Mouse (Mus musculus) forebrain, embryonic 12.5 days (tissue): Measurements from ENCODE around the gene Itgb3. TPM values are rescaled to one million over a fixed set of nuclear protein-coding genes. Genes with fewer than 3 reads are reported as not detected.

ENCODE experiments used
- ATAC-seq: fragments of 200-750 bp; cut with Nextera tagmentation; 2 replicates; pipeline ENCODE4 v1.8.0; 2017; ENCODE audit warnings: moderate TSS enrichment; ENCODE audit not compliant: low FRiP score
- H3K27ac ChIP-seq: fragments of 300-500 bp; sonication (generic); 2 replicates; pipeline ENCODE4 v1.5.1; 2016; ENCODE audit warnings: mild to moderate bottlenecking
- H3K27me3 ChIP-seq: fragments of 300-500 bp; sonication (generic); 2 replicates; pipeline ENCODE4 v1.6.1; 2016; ENCODE audit warnings: mild to moderate bottlenecking
- H3K36me3 ChIP-seq: fragments of 300-500 bp; sonication (generic); replicated peaks from 2 replicates; pipeline ENCODE4 v1.6.1; 2016; ENCODE audit warnings: mild to moderate bottlenecking
- H3K4me1 ChIP-seq: fragments of 300-500 bp; sonication (generic); 2 replicates; pipeline ENCODE4 v1.6.1; 2016
- H3K4me2 ChIP-seq: fragments of 300-500 bp; sonication (generic); 2 replicates; pipeline ENCODE4 v1.6.1; 2016; ENCODE audit warnings: mild to moderate bottlenecking, moderate library complexity
- H3K4me3 ChIP-seq: fragments of 300-500 bp; sonication (generic); replicated peaks from 2 replicates; pipeline ENCODE4 v1.5.1; 2016; ENCODE audit warnings: mild to moderate bottlenecking
- H3K9ac ChIP-seq: fragments of 300-500 bp; sonication (generic); 2 replicates; pipeline ENCODE4 v1.6.1; 2016; ENCODE audit warnings: mild to moderate bottlenecking
- H3K9me3 ChIP-seq: fragments of 300-500 bp; sonication (generic); 2 replicates; pipeline ENCODE4 v1.6.1; 2016
- WGBS: fragments of 180-500 bp; shearing (Covaris S2); methylation state at CpG from one replicate; pipeline ENCODE4 v1.1.7; 2016; 5-methylcytosine and 5-hydroxymethylcytosine counted together
- polyA plus RNA-seq: library from polyadenylated mRNA; unstranded; fragments of >200 nt; fragmentation: Nextera tagmentation; extraction: Ambion mirVana; gene quantifications from 2 replicates; pipeline ENCODE4 v1.2.1, GENCODE M21; 2016

Gene Itgb3
- polyA plus RNA-seq, 1 experiment from 2014 or later, result 1.6 TPM

DNA sequence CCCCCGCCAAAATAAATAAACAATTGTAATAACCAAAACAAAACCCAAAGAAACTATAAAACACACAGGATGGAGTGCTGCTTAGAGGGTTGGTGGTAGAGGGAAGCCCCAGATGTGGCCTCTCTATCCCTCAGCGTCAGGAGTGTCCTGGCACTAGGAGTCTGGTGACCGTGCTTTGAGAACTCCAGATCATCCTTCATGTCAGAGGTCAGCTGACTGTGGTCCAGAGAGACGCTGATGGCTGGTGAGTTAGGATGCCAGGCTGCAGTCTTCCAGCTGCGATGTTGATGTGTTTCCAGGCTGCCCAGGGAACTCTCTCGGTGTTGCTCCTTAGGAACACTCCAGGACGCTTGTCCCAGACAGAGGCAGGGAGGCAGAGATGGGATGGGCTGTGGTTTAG, 35.7 kb upstream of the Itgb3 start:
- Histone ChIP-seq H3K27me3 (peaks cover 20% of the 10 kb centered on the region), H3K4me2 (no peak overlapping the region), H3K9ac (no peak overlapping the region), H3K9me3 (no peaks in the 10 kb centered on the region), H3K4me1 (no peaks in the 10 kb centered on the region), H3K36me3 (no peaks in the 10 kb centered on the region), H3K27ac (no peak overlapping the region), H3K4me3 (no peak overlapping the region)
- 68% methylated on average over 7 of the region's 7 CpGs for WGBS
- ATAC-seq, result no peak

GRCm38 (mm10) chr11:104572566-104572965, 35.2 kb upstream of the Itgb3 start:
- Histone ChIP-seq H3K4me2 (no peak overlapping the region), H3K27me3 (peaks cover 20% of the 10 kb centered on the region)

DNA sequence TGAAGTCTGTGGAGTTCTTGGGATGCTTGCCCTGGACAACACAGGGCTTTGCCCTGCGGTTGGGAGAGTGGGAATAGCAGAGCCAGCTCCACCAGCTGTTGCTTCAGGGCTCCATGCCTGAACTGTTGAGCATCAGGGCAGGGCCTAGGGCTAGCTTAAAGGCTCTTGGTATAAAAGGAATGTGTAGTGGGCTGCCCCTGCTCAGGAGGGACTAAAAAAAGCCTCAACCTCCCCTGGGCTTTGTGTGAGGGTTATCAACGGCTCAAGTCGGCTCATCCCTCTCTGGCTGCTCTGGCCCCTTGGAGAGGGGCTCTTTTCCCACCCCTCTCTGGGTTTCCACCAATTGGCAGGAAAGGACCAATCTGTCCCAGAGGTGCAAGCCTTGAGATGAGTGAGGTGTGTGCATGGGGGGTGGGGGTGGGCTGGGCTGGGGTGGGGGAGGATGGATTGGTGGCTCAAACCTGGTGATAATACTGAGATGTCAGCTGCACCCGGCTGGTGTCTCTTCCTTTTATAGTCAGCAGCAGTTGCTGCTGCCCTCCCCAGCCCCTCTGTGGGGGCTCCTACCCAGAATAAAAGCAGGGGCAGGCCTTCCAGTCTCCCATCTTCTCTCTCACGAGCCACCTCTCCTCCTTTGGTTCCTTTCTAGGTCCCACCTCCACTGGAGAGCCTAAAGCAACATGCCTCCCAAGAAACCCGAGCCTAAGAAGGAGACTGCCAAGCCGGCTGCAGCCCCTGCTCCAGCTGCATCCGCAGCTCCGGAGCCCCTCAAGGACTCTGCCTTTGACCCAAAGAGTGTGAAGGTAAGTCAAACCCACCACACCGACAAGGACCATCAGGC, 30.8 kb upstream of the Itgb3 start:
- H3K9me3 ChIP-seq, result no peaks in the 10 kb centered on the region
- no peak overlapping the region for H3K4me3 ChIP-seq
- 49% methylated on average over 10 of the region's 10 CpGs for WGBS

More at GRCm38 (mm10) chr11:104572566-104572965, 35.2 kb upstream of the Itgb3 start:
- no peaks in the 10 kb centered on the region for H3K36me3 ChIP-seq
- H3K9me3 ChIP-seq, result no peaks in the 10 kb centered on the region
- H3K4me1 ChIP-seq, result no peaks in the 10 kb centered on the region
- H3K9ac ChIP-seq, result no peak overlapping the region
- no peak for ATAC-seq
- no peak overlapping the region for H3K27ac ChIP-seq
- 73% methylated on average over 2 of the region's 2 CpGs for WGBS
- no peak overlapping the region for H3K4me3 ChIP-seq

DNA sequence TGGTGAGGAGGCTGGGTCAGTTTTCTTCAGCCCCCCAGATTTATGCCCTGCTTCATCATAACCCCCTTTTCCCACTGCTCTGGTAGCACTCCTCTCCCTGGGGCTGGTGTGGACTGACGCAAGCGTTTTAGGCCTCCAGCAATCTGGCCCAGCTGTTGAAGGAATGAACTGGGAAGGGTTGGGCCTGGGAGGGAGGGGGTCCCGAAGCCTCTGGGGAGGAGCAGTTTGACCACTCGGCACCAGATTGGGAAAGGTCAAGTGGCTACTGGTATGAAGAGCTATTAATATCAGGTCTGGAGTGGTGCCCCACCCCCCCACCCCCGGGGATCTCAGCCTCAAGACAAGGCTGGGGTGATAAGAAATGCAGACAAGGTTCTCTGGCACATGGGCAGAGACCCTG, 29.7 kb upstream of the Itgb3 start:
- no peak overlapping the region for H3K4me2 ChIP-seq
- no peaks in the 10 kb centered on the region for H3K36me3 ChIP-seq
- H3K4me3 ChIP-seq, result no peak overlapping the region
- no peaks in the 10 kb centered on the region; the same call in 1 of the 2 replicates for H3K4me1 ChIP-seq
- H3K27ac ChIP-seq, result no peak overlapping the region
- no peaks in the 10 kb centered on the region for H3K9me3 ChIP-seq
- ATAC-seq, result no peak
- peaks cover 3% of the 10 kb centered on the region; the same call in 1 of the 2 replicates for H3K27me3 ChIP-seq
- no peak overlapping the region for H3K9ac ChIP-seq
- WGBS, result 75% methylated on average over 5 of the region's 5 CpGs

More for the DNA sequence above, 30.8 kb upstream of the Itgb3 start:
- ATAC-seq, result no peak
- H3K4me1 ChIP-seq, result no peaks in the 10 kb centered on the region; the same call in 1 of the 2 replicates
- no peak overlapping the region for H3K9ac ChIP-seq
- peaks cover 13% of the 10 kb centered on the region for H3K27me3 ChIP-seq
- H3K36me3 ChIP-seq, result no peaks in the 10 kb centered on the region
- no peak overlapping the region for H3K27ac ChIP-seq
- no peak overlapping the region for H3K4me2 ChIP-seq

DNA sequence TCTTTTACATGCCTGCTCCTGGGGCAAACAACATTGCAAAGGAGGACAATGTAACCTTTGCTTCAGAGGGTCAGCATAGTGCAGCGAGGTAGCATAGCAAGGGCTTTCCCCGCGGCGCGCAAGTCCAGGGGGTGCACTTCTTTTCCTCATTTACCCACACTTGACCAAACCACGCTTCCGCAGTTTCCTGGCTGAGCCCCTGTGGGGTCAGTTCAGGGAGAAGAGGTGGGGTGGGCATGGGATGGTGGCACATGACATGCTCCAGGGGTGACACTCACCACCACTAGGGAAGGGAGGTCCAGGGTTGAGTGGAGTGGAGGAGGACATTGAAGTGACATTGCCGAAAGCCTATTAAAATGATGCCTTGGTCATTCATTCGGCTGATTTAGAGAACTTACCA, 28.7 kb upstream of the Itgb3 start:
- Histone ChIP-seq H3K27me3 (no peaks in the 10 kb centered on the region), H3K36me3 (no peaks in the 10 kb centered on the region), H3K9me3 (no peaks in the 10 kb centered on the region), H3K4me2 (no peak overlapping the region), H3K27ac (no peak overlapping the region), H3K4me1 (no peaks in the 10 kb centered on the region; the same call in 1 of the 2 replicates), H3K4me3 (no peak overlapping the region), H3K9ac (no peak overlapping the region)
- no peak for ATAC-seq
- WGBS, result 92% methylated on average over 9 of the region's 9 CpGs

DNA sequence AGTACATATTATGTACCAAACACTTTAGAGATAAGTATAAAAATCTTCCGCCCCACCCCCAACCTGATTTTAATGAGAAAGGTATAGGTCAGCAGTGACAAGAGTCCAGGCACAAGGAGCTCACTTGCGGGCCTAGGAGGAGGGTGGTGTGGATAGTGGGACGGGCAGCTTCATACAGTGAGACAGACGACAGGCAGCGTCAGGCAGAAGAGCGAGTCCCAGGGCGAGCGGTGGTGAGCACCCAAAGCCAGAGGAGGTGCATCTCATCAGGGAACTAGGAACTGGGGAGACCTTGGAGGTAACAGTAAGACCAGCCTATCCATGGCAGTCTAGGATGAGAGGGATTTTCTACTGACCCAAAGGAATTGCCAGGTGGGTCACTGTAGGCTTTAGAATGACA, 28.2 kb upstream of the Itgb3 start:
- ATAC-seq, result no peak
- H3K36me3 ChIP-seq, result no peaks in the 10 kb centered on the region
- H3K9me3 ChIP-seq, result no peaks in the 10 kb centered on the region
- no peak overlapping the region for H3K27ac ChIP-seq
- no peak overlapping the region for H3K4me2 ChIP-seq
- no peak overlapping the region for H3K9ac ChIP-seq
- no peaks in the 10 kb centered on the region; the same call in 1 of the 2 replicates for H3K4me1 ChIP-seq
- whole genome bisulfite sequencing, result 94% methylated on average over 8 of the region's 8 CpGs
- H3K27me3 ChIP-seq, result no peaks in the 10 kb centered on the region
- no peak overlapping the region for H3K4me3 ChIP-seq

- H3K9me3 ChIP-seq, result no peaks in the 10 kb centered on the region
- ATAC-seq, result no peak
- no peak overlapping the region for H3K27ac ChIP-seq
- no peak overlapping the region for H3K4me3 ChIP-seq
- H3K36me3 ChIP-seq, result no peaks in the 10 kb centered on the region
- 82% methylated on average over 6 of the region's 6 CpGs for WGBS
- no peaks in the 10 kb centered on the region; the same call in 1 of the 2 replicates for H3K4me1 ChIP-seq
- H3K4me2 ChIP-seq, result no peak overlapping the region
- no peaks in the 10 kb centered on the region for H3K27me3 ChIP-seq
- H3K9ac ChIP-seq, result no peak overlapping the region
Measured at GRCm38 (mm10) chr11:104580091-104580490, 27.7 kb upstream of the Itgb3 start.

DNA sequence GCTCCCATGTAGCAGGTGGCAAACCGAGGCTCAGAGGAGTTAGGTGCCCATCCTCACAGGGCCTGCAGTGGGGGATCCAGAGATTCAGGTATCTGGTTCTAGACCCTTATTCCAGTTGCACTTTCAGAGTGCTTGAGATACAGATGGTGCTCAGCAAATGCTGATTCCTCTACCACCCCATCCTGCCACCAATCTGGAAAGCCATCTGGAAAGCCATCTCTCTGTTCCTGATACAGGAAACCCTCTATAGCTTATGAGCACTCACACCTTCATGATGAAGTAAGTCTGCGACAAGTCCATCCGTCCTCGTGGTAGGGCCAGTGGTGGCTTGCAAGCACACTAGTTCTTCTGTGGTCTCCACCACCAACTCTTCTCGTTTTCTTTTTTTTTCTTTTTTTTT, 27.2 kb upstream of the Itgb3 start:
- ATAC-seq, result no peak
- H3K4me1 ChIP-seq, result no peaks in the 10 kb centered on the region; the same call in 1 of the 2 replicates
- WGBS, result 93% methylated on average over 5 of the region's 5 CpGs

DNA sequence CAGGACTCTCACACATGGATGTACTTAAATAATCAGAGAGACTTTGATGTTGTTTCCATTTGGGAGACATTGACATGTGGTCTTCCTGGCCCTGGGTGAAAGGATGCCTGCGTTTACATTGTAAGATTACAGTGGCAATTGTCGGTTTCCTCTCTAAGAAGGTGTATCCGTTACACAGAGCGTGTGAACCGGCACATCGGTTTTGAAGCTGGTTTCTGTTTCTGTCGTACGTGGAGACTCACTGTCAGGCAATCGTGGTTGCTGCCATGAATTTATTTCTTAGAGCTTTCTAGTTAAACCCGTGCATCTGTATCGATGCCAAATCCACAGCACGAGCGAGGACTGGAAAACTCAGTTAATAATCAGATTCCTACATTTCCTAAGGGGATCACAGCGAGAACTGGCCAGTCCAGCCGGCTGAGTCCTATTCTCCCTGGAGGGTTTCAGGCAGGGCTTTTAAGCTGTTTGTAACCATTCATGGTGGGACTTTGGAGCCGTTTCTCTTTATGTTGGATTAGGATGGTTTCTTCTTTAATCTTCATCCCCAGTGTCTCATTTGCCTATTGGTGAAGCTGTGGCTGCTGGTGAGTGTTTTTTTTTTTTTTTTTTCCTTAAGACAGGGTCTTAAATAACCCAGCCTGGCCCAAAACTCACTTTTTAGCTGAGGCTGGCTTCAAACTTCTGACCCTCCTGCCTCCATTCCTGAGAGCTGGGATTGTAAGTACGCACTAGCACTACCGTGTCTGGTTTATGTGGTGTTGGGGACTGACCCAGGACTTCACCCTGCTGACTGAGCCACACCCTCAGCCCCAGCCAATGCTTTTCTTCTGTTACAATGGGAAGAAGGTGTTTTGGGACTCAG, 26.1 kb upstream of the Itgb3 start:
- WGBS, result 76% methylated on average over 18 of the region's 18 CpGs
- Histone ChIP-seq H3K36me3 (no peaks in the 10 kb centered on the region), H3K4me2 (no peak overlapping the region), H3K27me3 (no peaks in the 10 kb centered on the region), H3K27ac (no peak overlapping the region), H3K4me3 (no peak overlapping the region), H3K9me3 (no peaks in the 10 kb centered on the region), H3K9ac (no peak overlapping the region), H3K4me1 (no peaks in the 10 kb centered on the region; the same call in 1 of the 2 replicates)
- no peak for ATAC-seq

More for the DNA sequence above, 27.2 kb upstream of the Itgb3 start:
- Histone ChIP-seq H3K36me3 (no peaks in the 10 kb centered on the region), H3K9me3 (no peaks in the 10 kb centered on the region), H3K4me2 (no peak overlapping the region), H3K4me3 (no peak overlapping the region), H3K27me3 (no peaks in the 10 kb centered on the region), H3K9ac (no peak overlapping the region), H3K27ac (no peak overlapping the region)

DNA sequence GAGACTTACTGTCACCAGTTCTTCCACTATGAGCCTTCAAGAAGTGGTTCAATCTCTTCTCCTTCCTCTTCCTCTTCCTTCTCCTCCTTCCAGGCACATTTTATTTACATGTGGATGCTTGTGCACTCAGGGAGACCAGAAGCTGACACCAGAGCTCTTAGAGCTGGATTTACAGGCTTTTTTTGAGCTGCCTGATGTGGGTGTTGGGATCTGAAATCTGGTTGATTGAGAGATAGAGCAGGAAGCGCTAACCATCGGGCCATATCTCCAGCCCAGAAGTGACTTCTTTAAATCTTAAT, 25.5 kb upstream of the Itgb3 start:
- 92% methylated on average over 2 of the region's 2 CpGs for WGBS
- no peaks in the 10 kb centered on the region for H3K9me3 ChIP-seq
- no peak for ATAC-seq
- no peak overlapping the region for H3K27ac ChIP-seq
- no peaks in the 10 kb centered on the region for H3K36me3 ChIP-seq
- H3K9ac ChIP-seq, result no peak overlapping the region
- no peaks in the 10 kb centered on the region; the same call in 1 of the 2 replicates for H3K4me1 ChIP-seq
- H3K27me3 ChIP-seq, result no peaks in the 10 kb centered on the region
- no peak overlapping the region for H3K4me3 ChIP-seq
- no peak overlapping the region for H3K4me2 ChIP-seq

DNA sequence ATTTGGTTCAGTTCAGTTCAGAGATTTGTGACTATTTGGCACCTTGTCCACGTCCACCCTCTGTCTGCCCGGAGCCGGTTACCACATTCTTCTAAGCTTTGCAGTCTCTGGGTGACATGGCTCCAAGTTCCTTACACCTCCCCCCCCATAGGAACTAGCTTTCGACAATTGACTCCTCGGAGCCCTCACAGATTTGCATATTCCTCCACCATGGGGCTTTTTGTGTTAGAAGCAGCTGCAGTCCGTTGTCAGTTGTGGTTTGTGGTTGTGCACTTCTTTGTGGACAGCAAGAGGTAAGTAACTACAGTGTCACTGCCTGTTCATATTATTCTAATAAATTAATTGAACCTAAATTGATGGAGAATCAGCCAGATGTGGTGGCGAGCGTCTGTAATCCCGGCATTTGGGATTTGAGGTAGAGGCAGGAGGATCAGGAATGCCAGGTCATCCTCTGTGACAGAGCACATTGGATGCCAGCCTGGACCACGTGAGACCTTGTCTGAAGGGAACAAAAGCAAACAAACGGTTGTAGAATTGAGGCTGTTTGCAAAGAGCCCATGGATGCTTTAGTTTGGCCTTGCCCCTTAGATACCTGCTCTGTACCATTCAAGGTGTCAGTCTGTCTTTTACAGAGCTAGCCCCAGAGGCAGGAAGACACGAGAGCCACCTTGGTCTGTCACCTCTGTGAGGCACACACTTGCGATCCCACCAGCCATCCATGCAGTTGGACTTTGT, 25.0 kb upstream of the Itgb3 start:
- H3K27me3 ChIP-seq, result no peaks in the 10 kb centered on the region
- whole genome bisulfite sequencing, result 68% methylated on average over 13 of the region's 13 CpGs
- ATAC-seq, result no peak
- no peak overlapping the region for H3K27ac ChIP-seq
- H3K9ac ChIP-seq, result no peak overlapping the region
- H3K4me2 ChIP-seq, result no peak overlapping the region
- no peaks in the 10 kb centered on the region for H3K9me3 ChIP-seq
- no peaks in the 10 kb centered on the region for H3K36me3 ChIP-seq
- H3K4me3 ChIP-seq, result no peak overlapping the region
- H3K4me1 ChIP-seq, result no peaks in the 10 kb centered on the region; the same call in 1 of the 2 replicates

- no peaks in the 10 kb centered on the region for H3K36me3 ChIP-seq
- WGBS, result 74% methylated on average over 5 of the region's 5 CpGs
- no peak overlapping the region for H3K27ac ChIP-seq
- H3K4me1 ChIP-seq, result no peaks in the 10 kb centered on the region
- H3K9me3 ChIP-seq, result peaks cover 9% of the 10 kb centered on the region; the same call in 1 of the 2 replicates
- no peak for ATAC-seq
- no peak overlapping the region for H3K4me3 ChIP-seq
- no peaks in the 10 kb centered on the region for H3K27me3 ChIP-seq
- H3K9ac ChIP-seq, result no peak overlapping the region
- H3K4me2 ChIP-seq, result no peak overlapping the region
Measured at GRCm38 (mm10) chr11:104585495-104585894, 22.3 kb upstream of the Itgb3 start.
